Mouse (Mus musculus): ENCODE data around the gene Scube2. TPM values are rescaled to one million over a fixed set of nuclear protein-coding genes. Genes with fewer than 3 reads are reported as not detected.

The Scube2 gene
- polyA plus RNA-seq, 1 experiment from 2014 or later, result 14.9 TPM

DNA sequence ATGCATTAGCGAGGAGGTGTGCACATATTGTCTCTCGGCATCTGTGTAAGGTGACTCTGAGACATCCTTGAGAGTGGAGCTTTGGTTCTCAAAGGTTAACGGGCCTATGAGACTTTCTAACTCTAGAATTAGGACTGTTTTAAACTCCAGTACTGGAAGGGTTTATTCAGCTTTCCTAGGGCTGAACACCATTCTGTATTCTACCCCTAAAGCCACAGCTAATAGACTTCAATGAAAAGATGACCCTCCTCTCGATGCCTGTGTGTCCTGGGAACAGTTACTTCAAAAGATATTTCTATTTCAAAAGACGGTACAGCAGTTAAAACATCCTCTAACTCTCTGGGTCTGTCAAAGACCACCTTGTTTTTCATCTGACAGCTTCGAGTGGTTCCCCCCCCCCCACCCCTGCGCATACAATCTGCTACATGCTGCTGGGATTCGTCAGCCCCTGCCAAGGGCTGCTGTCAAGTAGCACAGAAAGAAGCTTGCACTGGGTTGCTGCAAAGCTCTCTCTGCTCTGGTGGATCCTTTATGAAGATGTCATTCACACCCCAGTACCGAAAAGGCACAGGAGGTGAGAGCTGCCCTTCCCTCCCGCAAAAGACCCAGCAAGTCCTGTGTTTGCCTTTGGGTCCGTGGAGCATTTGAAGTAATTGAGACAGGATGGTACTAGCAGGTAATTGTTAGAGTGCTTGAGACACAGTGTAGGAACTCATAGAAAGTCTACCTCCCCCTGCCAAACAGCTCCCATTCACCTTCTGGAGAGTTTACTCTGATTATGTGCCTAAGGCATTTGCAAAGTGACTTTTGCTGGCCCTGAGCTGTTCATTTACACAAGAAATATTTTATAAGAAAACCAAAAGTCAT, 16.4 kb downstream of the Scube2 start:
- Histone ChIP-seq H3K36me3 (ENCODE audit: insufficient read depth, low read length) (no peaks in the 10 kb centered on the region), H3K4me1 (ENCODE audit: insufficient read depth, low read depth, low read length) (no peaks in the 10 kb centered on the region), H3K4me3 (ENCODE audit: low read depth, low read length) (no peak overlapping the region), H3K9me3 (ENCODE audit: low read length) (no peaks in the 10 kb centered on the region), H3K27ac (ENCODE audit: low read length) (no peak overlapping the region), H3K4me2 (replicated peaks; ENCODE audit: low read depth, low read length) (no peak overlapping the region), H3K9ac (replicated peaks; ENCODE audit: low read depth) (no peak overlapping the region), H3K27me3 (replicated peaks; ENCODE audit: insufficient read depth, low read length) (no peaks in the 10 kb centered on the region)
- no peak for DNase-seq (ENCODE audit: low spot score)
- TF ChIP-seq CTCF (IDR thresholded peaks at IDR 0.05), result no peak
- TF ChIP-seq EP300 (IDR thresholded peaks at IDR 0.05), result no peak
- ATAC-seq, result no peak
- 34% methylated on average over 11 of the region's 11 CpGs for whole genome bisulfite sequencing

DNA sequence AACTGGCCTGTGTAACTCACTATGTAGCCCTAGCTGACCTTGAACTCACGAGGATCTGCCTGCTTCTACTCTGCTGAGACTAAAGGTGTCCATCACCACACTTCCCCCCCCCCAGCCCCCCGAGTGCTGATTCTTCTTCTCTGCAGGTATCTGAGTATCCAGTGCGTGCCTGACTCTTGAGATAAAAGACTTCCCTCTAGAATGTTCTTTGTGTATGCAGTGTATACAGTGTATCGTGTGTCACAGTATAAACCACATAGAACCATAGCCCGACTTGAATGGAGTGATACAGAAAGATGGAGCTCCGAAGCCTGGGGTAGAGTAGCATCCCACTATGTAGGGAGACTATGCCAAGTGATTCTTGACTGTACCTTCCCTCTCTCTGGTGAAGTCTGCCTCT, 21.4 kb downstream of the Scube2 start:
- ATAC-seq, result no peak
- no peak overlapping the region for H3K9ac ChIP-seq (replicated peaks; ENCODE audit: low read depth)
- no peak for TF ChIP-seq EP300 (IDR thresholded peaks at IDR 0.05)
- H3K36me3 ChIP-seq (ENCODE audit: insufficient read depth, low read length), result no peaks in the 10 kb centered on the region
- no peaks in the 10 kb centered on the region for H3K4me1 ChIP-seq (ENCODE audit: insufficient read depth, low read depth, low read length)
- no peak for DNase-seq (ENCODE audit: low spot score)
- 71% methylated on average over 6 of the region's 6 CpGs for WGBS
- H3K4me3 ChIP-seq (ENCODE audit: low read depth, low read length), result no peak overlapping the region
- H3K27me3 ChIP-seq (replicated peaks; ENCODE audit: insufficient read depth, low read length), result no peaks in the 10 kb centered on the region
- H3K4me2 ChIP-seq (replicated peaks; ENCODE audit: low read depth, low read length), result no peak overlapping the region
- no peaks in the 10 kb centered on the region for H3K9me3 ChIP-seq (ENCODE audit: low read length)
- no peak overlapping the region for H3K27ac ChIP-seq (ENCODE audit: low read length)

DNA sequence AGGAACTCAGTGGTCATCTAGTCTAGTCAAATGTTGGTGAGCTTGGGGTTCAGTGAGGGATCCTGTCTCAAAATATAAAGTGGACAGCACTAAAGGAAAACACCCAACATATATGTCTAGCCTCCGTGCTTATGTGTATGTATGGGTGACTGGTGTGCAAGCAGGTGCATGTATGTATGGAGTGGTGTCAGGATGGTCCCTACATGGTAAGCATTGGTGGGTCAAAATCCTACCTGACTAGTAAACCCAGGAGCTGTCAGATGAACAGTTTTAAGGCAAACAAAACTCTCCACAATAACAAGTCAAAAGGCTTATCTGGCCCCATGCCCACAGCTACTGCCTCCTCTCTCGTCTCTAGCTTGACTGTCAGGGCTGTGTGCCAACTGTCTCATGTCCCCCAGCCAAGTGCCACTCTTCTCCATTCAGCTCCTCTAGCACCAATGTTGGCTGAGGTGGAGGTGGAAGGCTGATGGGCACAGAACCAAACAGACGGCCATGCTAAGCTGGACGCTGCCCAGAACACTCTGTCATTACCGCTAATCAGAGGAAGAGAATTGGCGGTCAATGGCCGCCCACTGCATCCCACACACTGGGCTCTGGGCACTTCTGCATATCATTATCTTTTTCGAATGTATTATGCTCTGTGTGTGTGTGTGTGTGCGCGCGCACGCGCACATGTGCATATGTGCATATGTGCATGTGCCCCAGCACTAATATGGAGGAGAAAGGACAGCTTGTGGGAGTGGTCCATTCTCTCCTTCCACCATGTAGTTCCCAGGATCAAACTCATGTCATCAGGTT, 23.7 kb downstream of the Scube2 start:
- no peak overlapping the region for H3K27ac ChIP-seq (ENCODE audit: low read length)
- no peaks in the 10 kb centered on the region for H3K36me3 ChIP-seq (ENCODE audit: insufficient read depth, low read length)
- no peak overlapping the region for H3K9ac ChIP-seq (replicated peaks; ENCODE audit: low read depth)
- H3K27me3 ChIP-seq (replicated peaks; ENCODE audit: insufficient read depth, low read length), result no peaks in the 10 kb centered on the region
- TF ChIP-seq EP300 (IDR thresholded peaks at IDR 0.05), result no peak
- TF ChIP-seq CTCF (IDR thresholded peaks at IDR 0.05), result no peak
- no peak overlapping the region for H3K4me2 ChIP-seq (replicated peaks; ENCODE audit: low read depth, low read length)
- ATAC-seq, result no peak
- 78% methylated on average over 13 of the region's 13 CpGs for WGBS
- no peaks in the 10 kb centered on the region for H3K9me3 ChIP-seq (ENCODE audit: low read length)
- DNase-seq (ENCODE audit: low spot score), result no peak
- H3K4me3 ChIP-seq (ENCODE audit: low read depth, low read length), result no peak overlapping the region
- no peaks in the 10 kb centered on the region for H3K4me1 ChIP-seq (ENCODE audit: insufficient read depth, low read depth, low read length)

DNA sequence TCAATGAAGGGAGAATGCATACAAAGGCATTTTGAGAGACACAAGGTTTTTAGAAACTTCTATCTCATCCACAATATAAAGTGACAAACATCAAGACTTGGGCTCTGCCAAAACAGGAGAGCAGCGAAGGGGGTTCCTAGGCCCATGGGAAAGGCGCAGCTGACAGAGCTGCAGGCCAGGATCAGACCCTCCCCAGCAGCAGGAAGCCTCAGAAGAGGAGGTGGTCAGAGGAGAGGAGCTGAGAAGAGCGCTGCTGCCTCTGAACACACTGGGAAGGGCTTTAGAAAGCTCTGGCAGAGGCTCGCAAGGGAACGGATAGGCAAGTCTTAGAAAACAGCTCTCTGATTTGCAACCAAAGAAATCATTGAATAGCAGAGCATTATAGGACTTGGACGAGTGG, 24.4 kb downstream of the Scube2 start:
- Histone ChIP-seq H3K4me3 (ENCODE audit: low read depth, low read length) (no peak overlapping the region), H3K36me3 (ENCODE audit: insufficient read depth, low read length) (no peaks in the 10 kb centered on the region), H3K4me2 (replicated peaks; ENCODE audit: low read depth, low read length) (no peak overlapping the region), H3K9ac (replicated peaks; ENCODE audit: low read depth) (no peak overlapping the region), H3K27me3 (replicated peaks; ENCODE audit: insufficient read depth, low read length) (no peaks in the 10 kb centered on the region), H3K9me3 (ENCODE audit: low read length) (no peaks in the 10 kb centered on the region), H3K27ac (ENCODE audit: low read length) (no peak overlapping the region), H3K4me1 (ENCODE audit: insufficient read depth, low read depth, low read length) (no peaks in the 10 kb centered on the region)
- DNase-seq (ENCODE audit: low spot score), result no peak
- TF ChIP-seq EP300 (IDR thresholded peaks at IDR 0.05) (no peak), CTCF (IDR thresholded peaks at IDR 0.05) (no peak)
- ATAC-seq, result no peak
- WGBS, result 77% methylated on average over 6 of the region's 6 CpGs

DNA sequence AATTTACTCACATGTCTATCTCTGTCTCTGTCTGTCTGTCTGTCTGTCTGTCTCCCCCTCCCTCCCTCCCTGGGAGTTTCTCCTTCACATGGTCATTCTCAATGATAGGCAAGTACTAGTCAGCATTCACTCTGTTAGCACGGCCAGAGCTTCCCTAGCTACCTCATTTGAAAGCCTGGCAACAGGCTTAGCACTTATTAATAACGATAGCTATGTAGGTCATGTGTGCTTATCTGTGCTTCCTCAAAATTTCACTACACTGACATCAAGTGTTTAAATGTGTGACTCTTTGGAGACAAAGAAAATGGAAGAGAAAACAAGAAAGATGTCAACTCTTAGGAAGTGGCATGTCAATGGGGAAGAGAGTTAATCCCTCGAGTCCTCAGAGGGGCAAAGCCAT, 26.9 kb downstream of the Scube2 start:
- no peak overlapping the region for H3K27ac ChIP-seq (ENCODE audit: low read length)
- H3K27me3 ChIP-seq (replicated peaks; ENCODE audit: insufficient read depth, low read length), result no peaks in the 10 kb centered on the region
- no peak overlapping the region for H3K9ac ChIP-seq (replicated peaks; ENCODE audit: low read depth)
- ATAC-seq (no peak), DNase-seq (ENCODE audit: low spot score) (no peak)
- H3K36me3 ChIP-seq (ENCODE audit: insufficient read depth, low read length), result no peaks in the 10 kb centered on the region
- no peaks in the 10 kb centered on the region for H3K9me3 ChIP-seq (ENCODE audit: low read length)
- no peak overlapping the region for H3K4me2 ChIP-seq (replicated peaks; ENCODE audit: low read depth, low read length)
- no peak overlapping the region for H3K4me3 ChIP-seq (ENCODE audit: low read depth, low read length)
- TF ChIP-seq CTCF (IDR thresholded peaks at IDR 0.05), result no peak
- WGBS, result 63% methylated on average over 3 of the region's 3 CpGs
- H3K4me1 ChIP-seq (ENCODE audit: insufficient read depth, low read depth, low read length), result no peaks in the 10 kb centered on the region

DNA sequence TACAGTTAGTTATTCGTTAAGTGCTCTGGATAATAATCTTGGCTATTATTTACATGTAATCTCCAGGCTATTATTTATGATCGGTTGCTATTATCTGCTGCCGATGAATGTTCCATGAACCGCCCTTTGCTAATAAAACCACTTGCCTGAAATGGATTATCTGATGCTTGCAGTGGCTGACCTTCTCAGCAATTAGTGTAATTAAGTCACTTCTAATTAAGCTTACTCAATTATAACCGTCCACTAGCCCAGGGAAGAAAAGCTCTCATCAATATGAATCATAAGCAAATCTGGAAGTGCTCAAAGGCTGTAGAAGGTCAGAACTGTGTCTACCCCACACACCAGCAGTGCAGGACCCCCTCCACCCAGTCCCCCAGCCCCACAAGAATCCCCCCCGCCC, 27.8 kb downstream of the Scube2 start:
- H3K9me3 ChIP-seq (ENCODE audit: low read length), result no peaks in the 10 kb centered on the region
- ATAC-seq, result no peak
- no peaks in the 10 kb centered on the region for H3K27me3 ChIP-seq (replicated peaks; ENCODE audit: insufficient read depth, low read length)
- no peak overlapping the region for H3K4me2 ChIP-seq (replicated peaks; ENCODE audit: low read depth, low read length)
- no peak overlapping the region for H3K9ac ChIP-seq (replicated peaks; ENCODE audit: low read depth)
- DNase-seq (ENCODE audit: low spot score), result no peak
- no peak overlapping the region for H3K4me3 ChIP-seq (ENCODE audit: low read depth, low read length)
- WGBS, result 85% methylated on average over 6 of the region's 6 CpGs
- TF ChIP-seq CTCF (IDR thresholded peaks at IDR 0.05) (no peak), EP300 (IDR thresholded peaks at IDR 0.05) (no peak)
- no peaks in the 10 kb centered on the region for H3K36me3 ChIP-seq (ENCODE audit: insufficient read depth, low read length)
- H3K4me1 ChIP-seq (ENCODE audit: insufficient read depth, low read depth, low read length), result no peaks in the 10 kb centered on the region
- H3K27ac ChIP-seq (ENCODE audit: low read length), result no peak overlapping the region

Data from lung, postnatal 0 days (tissue).